Mouse (Mus musculus) olfactory bulb, adult 2 months (tissue): ENCODE data around the gene Gpr87.

Source experiments
- CTCF ChIP-seq: fragments of 200-500 bp; IDR thresholded peaks from 2 replicates; pipeline ENCODE4 v1.5.1; 2012; ENCODE audit warnings: low read depth, mild to moderate bottlenecking, low read length, moderate library complexity; ENCODE audit not compliant: insufficient read depth
- POLR2A ChIP-seq: fragments of 200-500 bp; IDR thresholded peaks from 2 replicates; pipeline ENCODE4 v1.6.1; 2012; ENCODE audit warnings: mild to moderate bottlenecking, low read depth, low read length, moderate library complexity; ENCODE audit not compliant: insufficient read depth

DNA sequence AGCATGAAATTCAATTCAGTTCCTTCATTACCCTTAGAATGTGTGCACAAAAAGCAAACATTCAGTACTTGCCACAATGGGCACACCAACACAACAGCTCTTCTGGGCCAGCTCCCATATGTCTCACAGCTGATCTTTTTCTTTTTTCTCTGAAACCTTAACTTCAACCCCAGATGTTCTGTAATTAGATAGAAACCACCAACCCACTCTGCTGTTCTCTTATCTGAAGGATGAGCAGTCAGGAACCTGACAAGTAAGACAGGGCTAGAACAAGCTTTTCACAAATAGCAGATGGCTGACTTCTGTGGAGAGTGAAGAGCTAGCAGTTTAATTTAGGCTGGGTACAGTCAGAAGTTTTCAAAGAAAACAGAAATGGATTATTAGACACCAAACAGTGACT lies 45.3 kb downstream of the Gpr87 start:
- no peak for TF ChIP-seq CTCF
- no peak for TF ChIP-seq POLR2A
